Mouse (Mus musculus): Measurements from ENCODE around the gene Cnksr1.
A peak's percentile ranks its signal among the peaks of the same experiment; 100 is the strongest.
"Not testable (repeated sequence)": the region's sequence is repeated elsewhere in the genome, so short reads cannot be mapped to it uniquely, and the experiment has no call there.

Gene Cnksr1

GRCm38 (mm10) chr4:134238279-134238651, at the start of gene Cnksr1:
Gene Cnksr1 (minus strand): TSS chr4:134238399.
- DNase-seq: peak; percentile 68

DNA sequence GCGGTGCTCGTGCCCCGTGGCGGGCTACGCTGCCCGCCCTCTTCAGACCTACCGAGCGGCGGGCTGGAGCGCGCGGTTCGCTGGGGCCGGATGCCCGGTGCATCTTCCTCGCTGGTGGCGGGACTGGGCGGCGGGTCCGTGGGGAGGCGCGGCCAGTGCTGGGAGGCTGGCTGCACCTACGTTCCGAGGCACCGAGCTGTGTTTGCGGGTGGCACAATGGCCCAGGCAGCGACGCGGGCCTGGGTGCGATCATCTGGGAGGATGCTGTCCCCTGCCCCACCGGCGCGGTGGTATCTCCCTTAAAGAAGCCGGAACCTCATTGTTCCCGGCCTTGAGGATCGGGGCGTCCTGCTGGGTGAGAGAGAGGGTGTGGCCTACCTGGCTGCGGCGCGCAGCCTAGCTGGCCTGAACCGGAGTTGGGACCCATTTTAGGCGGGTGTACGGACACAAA, 49.4 kb upstream of the Cnksr1 start, which contains the start of gene Pdik1l:
TSS of gene Pdik1l (minus strand) at position 321 of the 451 bp plus-strand sequence.
- peak; percentile 79 for DNase-seq

DNA sequence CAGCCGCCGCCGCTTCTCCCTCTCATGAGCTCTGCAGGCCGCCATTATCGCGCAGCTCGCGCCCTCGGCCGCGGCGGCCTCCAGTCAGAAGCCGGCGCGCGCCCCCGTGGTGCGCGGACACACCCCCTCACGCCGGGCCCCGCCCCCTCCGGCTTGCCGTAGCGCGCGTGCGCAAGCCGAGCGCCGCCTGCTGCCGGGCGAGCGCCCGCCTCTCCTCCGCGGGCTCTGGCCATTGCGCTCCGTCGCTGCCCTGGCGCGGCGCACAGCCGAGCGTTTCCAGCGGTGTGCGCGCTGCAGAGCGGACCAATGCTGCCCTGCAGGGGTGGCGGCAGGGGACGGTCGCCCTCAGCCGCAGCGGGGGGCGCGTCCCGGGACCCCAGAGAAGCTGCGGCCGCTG, 49.0 kb upstream of the Cnksr1 start:
- DNase-seq: peak; percentile 95

- DNase-seq: no peak
Observed at GRCm38 (mm10) chr4:134286226-134287167, 48.3 kb upstream of the Cnksr1 start.

GRCm38 (mm10) chr4:134284942-134285341, 46.7 kb upstream of the Cnksr1 start:
- peak; percentile 24 for DNase-seq

DNA sequence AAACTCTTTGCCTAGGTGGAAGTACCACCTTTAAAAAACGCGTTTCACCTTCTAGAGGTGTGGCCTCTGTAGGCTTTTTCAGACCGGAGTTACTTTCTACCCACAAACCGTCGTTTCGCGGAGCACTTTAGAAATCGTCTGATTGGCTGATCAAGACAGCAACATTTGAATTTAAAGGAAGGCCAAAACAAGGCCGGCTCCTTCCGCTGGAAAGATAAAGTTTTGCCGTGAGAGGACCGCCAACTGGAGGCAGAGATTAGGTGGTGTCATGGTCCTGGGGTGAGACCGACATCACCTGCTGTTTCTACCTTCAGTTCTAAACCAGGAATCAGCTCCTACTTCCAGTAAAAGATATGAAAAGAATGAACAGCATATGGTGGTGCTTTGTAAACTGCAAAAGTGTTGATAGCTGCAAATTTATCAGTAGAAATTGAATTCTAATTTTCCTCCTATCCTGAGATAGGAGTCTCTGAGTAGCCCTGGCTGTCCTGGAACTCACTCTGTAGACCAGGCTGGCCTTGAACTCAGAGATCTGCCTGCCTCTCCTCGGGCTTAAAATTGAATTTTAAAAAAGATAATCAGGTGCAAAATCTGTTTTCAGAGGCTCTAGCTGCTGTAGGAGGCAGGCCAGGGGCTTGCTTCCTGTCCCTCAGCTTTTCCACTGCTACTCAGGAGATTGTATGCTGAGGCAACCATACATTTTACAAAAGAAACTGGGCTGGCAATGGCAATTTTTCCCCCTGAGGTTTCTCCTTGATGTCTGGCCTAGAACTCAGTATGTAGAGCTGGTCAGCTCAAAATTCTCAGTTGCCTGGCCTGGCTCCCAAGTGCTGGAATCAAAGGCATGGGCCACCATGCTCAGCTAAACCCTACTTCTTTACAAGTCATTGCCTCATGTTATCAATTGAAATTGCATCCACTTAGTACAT, 35.5 kb upstream of the Cnksr1 start:
- DNase-seq: no peak

- no peak for DNase-seq
Observed at GRCm38 (mm10) chr4:134272731-134273416, 34.7 kb upstream of the Cnksr1 start.

GRCm38 (mm10) chr4:134271979-134272378, 33.8 kb upstream of the Cnksr1 start:
- no peak for DNase-seq

DNA sequence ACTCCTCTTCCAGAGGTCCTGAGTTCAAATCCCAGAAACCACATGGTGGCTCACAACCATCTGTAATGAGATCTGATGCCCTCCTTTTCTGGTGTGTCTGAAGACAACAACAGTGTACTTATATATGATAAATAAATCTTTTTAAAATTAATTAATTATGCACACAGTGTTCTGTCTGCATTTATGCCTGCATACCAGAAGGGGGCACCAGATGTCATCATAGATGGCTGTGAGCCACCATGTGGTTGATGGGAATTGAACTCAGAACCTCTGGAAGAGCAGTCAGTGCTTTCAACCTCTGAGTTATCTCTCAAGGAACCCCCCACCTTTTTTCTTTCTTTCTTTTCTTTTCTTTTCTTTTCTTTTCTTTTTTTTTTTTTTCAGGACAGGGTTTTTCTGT, 31.4 kb upstream of the Cnksr1 start:
- DNase-seq: not testable (repeated sequence)

DNA sequence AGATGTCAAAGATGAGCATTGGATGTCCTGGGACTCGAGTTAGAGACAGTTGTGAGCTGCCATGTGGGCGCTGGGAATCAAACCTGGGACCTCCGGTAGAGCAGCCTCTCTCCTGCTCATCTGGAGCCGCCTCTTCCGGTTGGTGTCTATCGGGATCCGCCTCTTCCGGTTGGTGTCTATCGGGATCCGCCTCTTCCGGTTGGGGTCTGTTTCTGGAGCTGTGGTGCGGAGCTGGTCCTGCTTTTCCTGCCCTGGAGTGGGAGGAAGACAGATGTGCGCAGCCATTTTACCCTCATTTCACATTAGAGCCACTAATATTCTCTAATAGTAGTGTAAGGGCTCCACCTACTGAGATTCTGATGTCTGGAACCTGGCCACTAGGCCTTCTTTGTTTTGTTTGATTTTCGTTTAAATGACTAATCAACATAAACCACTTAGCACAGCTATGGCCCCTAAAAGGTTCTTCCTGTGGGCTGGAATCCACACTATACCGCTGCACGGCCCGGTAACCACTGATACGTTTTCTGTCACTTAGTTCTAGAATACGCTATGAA, 30.0 kb upstream of the Cnksr1 start:
- DNase-seq: no peak

- no peak for DNase-seq
Observed at GRCm38 (mm10) chr4:134265860-134266585, 27.8 kb upstream of the Cnksr1 start.

DNA sequence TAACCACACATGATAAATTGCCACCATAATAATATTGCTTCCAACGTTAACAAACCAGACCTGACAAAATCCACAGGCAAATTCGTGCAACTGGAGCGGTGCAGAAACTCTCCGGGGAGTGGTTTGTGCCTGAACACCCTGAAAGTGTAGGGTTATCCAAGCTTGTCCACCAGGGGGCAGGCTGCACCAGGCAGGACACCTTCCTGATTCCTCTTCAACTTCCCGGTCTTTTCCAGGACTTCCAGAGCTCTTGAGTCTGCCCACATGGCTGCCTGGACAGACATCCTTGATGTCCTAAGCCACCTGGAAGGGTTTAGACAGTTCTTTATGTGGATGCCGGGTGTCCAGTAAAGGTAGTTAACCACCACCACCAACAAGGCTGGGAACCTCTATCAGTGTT, 25.0 kb upstream of the Cnksr1 start:
- peak; percentile 22 for DNase-seq

GRCm38 (mm10) chr4:134258354-134258753, 20.2 kb upstream of the Cnksr1 start:
- DNase-seq: no peak

DNA sequence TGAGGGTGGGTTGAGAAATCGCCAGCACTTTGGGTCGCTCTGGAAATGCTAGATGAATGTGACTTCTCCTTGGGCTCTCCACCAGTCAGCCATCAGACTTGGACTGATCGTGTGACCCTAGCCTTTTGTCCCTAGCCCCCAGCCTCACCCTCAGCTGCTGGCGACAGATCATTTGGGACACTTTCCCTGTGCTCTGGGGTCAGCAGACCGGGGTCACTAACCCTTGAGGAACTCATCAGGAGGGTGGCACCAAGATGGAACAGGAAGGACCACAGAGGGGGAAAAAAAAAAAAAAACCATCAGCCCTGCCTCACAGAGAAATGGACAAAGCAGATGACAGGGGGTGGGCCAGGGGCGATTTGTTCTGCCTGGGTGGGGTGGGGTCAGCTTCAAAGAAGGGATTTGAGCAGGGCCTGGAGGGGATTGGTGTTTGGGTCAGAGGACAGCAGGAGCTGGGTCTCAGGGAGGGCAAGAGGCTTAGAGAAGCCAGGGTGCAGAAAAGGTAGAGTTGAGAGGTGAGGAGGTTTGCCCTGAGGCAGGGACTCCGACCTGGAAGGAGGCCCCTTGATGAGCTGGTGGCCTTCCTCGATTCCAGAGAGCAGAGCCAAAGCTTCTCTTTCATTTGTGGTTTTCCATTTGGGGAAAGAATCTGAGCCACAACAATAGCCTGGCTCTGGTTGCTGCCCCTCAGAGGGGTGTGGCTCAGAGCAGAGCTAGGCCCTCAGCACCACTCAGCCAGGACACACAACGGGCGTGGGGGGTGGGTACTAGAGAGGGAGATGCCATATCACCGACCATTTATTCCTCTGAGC, 19.2 kb upstream of the Cnksr1 start:
- no peak for DNase-seq

DNA sequence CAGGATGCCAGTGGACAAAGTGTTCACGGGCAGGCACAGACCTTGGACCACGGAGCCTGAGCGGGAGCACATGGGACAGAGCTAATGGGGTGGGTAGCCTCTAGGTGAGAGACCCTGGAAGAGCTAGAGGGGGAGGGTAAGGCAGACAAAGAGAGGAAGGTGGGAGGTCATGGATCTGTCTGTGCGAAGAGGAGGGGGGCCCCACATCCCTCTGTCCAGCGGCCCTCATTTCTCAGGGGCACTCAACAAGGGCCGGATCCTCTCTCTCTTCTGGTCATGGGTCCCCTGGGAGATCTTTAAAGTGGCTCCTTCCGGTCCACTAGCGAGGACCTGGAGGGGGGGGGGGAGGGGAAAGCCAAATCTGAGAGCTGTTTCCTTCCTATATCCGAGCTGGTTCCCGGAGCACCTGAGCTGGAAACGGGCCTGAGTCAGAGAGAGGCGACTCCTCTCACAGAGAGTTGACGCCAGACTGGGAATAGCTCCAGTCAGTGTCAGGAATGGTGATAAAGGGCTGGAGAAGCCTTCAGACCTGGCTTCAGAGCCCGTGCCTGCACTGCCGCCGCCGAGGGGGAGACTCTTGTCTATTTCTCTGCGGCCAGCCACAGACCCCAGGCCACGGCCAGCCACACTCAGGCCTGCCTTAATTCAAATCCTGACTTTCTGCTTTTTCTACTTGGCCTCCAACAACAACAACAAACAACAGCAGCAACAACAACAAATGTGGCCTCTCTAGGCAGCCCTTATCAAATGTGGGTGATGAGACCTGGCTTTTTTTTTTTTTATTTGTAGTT, 18.4 kb upstream of the Cnksr1 start:
- no peak for DNase-seq

DNA sequence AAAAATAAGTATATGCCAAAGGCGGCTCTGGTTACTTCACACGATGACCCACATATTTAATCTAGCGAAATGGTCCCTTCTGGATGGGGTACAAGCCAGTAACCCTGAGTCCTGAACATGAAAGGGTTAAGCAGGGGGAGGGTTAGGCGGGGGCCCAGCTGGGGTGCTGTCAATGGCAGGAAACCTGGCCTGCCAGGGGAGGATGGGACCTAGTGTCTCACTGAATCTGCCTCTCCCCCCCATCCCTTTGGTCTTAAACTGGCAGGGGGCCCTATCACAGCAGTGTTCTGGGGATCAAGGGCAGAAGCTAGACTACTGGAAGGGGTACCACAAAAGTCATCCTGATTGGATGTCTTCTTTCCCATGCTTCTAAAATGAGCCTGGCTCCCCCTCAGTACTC, 17.7 kb upstream of the Cnksr1 start:
- DNase-seq: no peak

GRCm38 (mm10) chr4:134254835-134255234, 16.6 kb upstream of the Cnksr1 start:
- no peak for DNase-seq

DNA sequence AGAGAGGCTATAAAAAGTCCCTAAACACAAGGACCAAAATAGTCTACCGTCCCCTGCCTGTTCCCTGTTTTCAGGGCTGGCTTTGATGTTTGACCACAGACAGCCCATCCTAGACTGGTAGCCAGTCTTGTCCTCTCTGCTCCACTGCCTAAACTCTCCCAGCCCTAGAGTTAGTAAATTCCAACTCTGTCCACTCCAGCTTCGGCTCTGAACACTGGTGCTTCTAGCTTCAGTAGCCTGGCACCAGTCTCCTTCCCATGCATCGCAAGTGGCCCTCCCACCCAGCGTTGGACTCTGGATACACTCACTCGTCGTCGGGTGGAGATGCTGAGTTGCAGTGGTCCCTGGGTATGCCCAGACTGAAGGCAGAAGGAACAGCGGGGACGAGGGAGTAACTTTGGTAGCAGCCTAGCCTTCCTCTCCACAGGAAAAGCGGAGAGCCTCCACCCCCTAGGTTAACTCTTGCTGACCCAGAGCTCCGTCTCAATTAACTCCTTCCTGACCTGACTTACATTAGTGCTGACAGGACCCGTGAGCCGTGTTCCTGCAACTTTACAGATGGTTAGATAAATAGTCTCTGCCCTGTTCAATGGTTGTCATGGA, 15.6 kb upstream of the Cnksr1 start, which contains the start of gene Grrp1:
TSS of gene Grrp1 (minus strand) at position 385 of the 603 bp plus-strand sequence.
- DNase-seq: no peak

Data from cerebellum, adult 9-10 months (tissue).